9 mouse cellular contexts compared by ENCODE assay signal in the genomic region with DNA sequence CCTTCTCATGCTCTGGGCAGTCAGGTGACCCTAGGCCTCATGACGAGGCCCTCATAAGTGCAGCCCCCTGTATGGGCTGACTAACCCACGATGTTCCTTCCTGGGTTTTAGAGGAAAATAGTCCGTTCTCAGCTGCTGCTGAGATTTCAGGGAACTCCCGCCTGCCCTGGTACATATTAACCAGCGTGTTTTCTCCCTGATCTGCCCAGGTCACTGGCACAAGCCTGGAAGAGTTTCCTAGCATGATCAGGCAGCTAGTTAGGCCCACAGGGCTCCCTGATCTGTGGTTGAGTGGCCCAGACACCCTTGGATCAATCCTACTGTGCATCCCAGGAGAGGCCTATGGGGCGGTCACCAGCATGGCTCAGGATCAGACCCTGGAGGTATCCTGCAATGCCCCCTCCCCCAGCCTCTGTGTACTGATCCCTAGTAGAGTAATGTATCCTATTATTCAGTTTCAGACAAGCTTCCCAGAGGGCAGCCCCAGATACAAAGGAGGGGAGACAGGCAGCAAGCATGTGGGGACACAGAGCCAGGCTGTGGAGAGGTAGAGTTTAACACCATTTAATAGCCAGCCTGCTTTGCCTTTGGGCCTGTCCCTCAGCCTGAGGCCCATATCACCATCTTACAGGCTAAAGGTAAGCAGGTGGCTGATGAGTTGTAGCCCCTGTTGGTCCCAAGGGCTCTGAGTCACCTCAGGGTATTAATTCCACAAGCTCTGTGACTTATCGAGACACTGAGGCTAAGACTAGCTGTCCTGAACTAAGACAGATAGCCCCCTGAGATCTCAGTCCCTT. TPM values are rescaled to one million over a fixed set of nuclear protein-coding genes. Genes with fewer than 3 reads are reported as not detected.
DNase-seq lines count a peak whose midpoint lies in the region; ATAC-seq and TF ChIP-seq lines count a peak whose summit lies in the region.
"Had no signal": no experiment of that assay in that cellular context is flagged by ENCODE, and none has a peak within 500 bp of the region (broad histone marks: within the 10 kb centered on the region; RNA-seq: fewer than 3 reads in every experiment).

No protein-coding gene starts in this region.

- in situ Hi-C loops in Patski (cut with MboI; ENCODE audit: low pct_unique_long_range_greater_than_20kb), result no loop called here

- H3K9ac ChIP-seq in liver, embryonic 11.5 days (ENCODE audit: low read depth, low read length), result 0 out of 2 replicates have a peak overlapping the region, but pooled peaks have one; percentile 16
- H3K9ac ChIP-seq: midbrain, embryonic 12.5 days had no signal

- peaks cover 64% of the 10 kb centered on the region for H3K4me1 ChIP-seq in heart, embryonic 10.5 days
- peaks cover 48% of the 10 kb centered on the region for H3K4me1 ChIP-seq in liver, embryonic 11.5 days (replicated peaks; ENCODE audit: control insufficient read depth, insufficient read depth, low read length)

- no peak for DNase-seq in heart, embryonic 10.5 days (ENCODE audit: low spot score)
- DNase-seq in heart, postnatal 14 days, result no peak
- DNase-seq in Patski (ENCODE audit: low read depth, low spot score), result no peak
- DNase-seq in kidney, adult 11 months, result peak; percentile 82
- no peak for DNase-seq in liver, embryonic 11.5 days (ENCODE audit: low spot score)
- DNase-seq in thymus, postnatal 14 days, result no peak
- no peak for DNase-seq in right cerebral cortex, postnatal 4 days
- no peak for DNase-seq in adrenal gland, postnatal 4 days (ENCODE audit: low spot score in 2 of 2)

- ATAC-seq in Patski, result peak; percentile 18
- no peak for ATAC-seq in liver, embryonic 11.5 days (replicated peaks; ENCODE audit: low FRiP score)

- TF ChIP-seq CTCF in Patski (IDR thresholded peaks at IDR 0.05), result no peak

- intact Hi-C loops in heart, postnatal 14 days (cut with DNase I), result no loop called here

- H3K4me2 ChIP-seq in liver, embryonic 11.5 days, result peak overlapping the region; percentile 10
- H3K4me2 ChIP-seq: midbrain, embryonic 12.5 days had no signal

- no peaks in the 10 kb centered on the region for H3K9me3 ChIP-seq in heart, embryonic 10.5 days
- H3K9me3 ChIP-seq in liver, embryonic 11.5 days (ENCODE audit: control insufficient read depth, low read length), result no peaks in the 10 kb centered on the region
- H3K9me3 ChIP-seq: midbrain, embryonic 12.5 days had no signal

- 78% methylated on average over 7 of the region's 7 CpGs for WGBS in heart, embryonic 10.5 days
- 63% methylated on average over 7 of the region's 7 CpGs for WGBS in liver, embryonic 11.5 days

- POLR2A ChIA-PET in Patski (lab: Charles Lee), result no interaction called here

- peak overlapping the region; percentile 69 for H3K27ac ChIP-seq in heart, embryonic 10.5 days
- H3K27ac ChIP-seq in liver, embryonic 11.5 days (ENCODE audit: low read depth, low read length), result peak overlapping the region; percentile 1; the same call in 1 of the 2 replicates
- H3K27ac ChIP-seq: midbrain, embryonic 12.5 days had no signal

- CTCF ChIA-PET in Patski (lab: Charles Lee), result interaction anchor here (3.0 kb wide), 1 partner anchor 22 kb away, joined by 9 read pairs; no protein-coding TSS in a partner anchor

- no peak overlapping the region for H3K4me3 ChIP-seq in heart, embryonic 10.5 days
- no peak overlapping the region for H3K4me3 ChIP-seq in liver, embryonic 11.5 days (ENCODE audit: low read depth, low read length)
- H3K4me3 ChIP-seq: midbrain, embryonic 12.5 days had no signal

- no peaks in the 10 kb centered on the region for H3K27me3 ChIP-seq in heart, embryonic 10.5 days (ENCODE audit: insufficient read depth, poor library complexity, severe bottlenecking)
- no peaks in the 10 kb centered on the region for H3K27me3 ChIP-seq in Patski
- no peaks in the 10 kb centered on the region for H3K27me3 ChIP-seq in liver, embryonic 11.5 days (replicated peaks; ENCODE audit: control insufficient read depth, insufficient read depth, low read length)

- H3K36me3 ChIP-seq in heart, embryonic 10.5 days, result peaks cover 14% of the 10 kb centered on the region
- peaks cover 6% of the 10 kb centered on the region; the same call in 1 of the 2 replicates for H3K36me3 ChIP-seq in liver, embryonic 11.5 days (ENCODE audit: control insufficient read depth, insufficient read depth, low read length)
- H3K36me3 ChIP-seq: midbrain, embryonic 12.5 days had no signal

RNA-seq across cellular contexts. Expression of gene Ninj1, which starts 3.8 kb away (rescaled TPM):
- 51.3 and 55.3 TPM in 2 replicates for polyA plus RNA-seq in heart, embryonic 10.5 days (2016; fragmentation: Nextera tagmentation; extraction: Ambion mirVana)
- total RNA-seq in heart, postnatal 14 days (2021), result 100 to 1,000 TPM in 1 of 2 experiments, 10 to 100 TPM in 1; 99.0 to 112 TPM
- polyA plus RNA-seq in Patski (2021), result 106 TPM
- 54.2 and 59.8 TPM in 2 replicates for polyA plus RNA-seq in liver, embryonic 11.5 days (2014; fragmentation: Nextera tagmentation; extraction: Ambion mirVana)
- 10 to 100 TPM; 49.0 to 51.9 TPM for total RNA-seq in adrenal gland, postnatal 4 days (2021)

RNA-seq across cellular contexts. Expression of gene Card19, which starts 24.8 kb away (rescaled TPM):
- 52.7 and 64.6 TPM in 2 replicates for polyA plus RNA-seq in heart, embryonic 10.5 days (2016; fragmentation: Nextera tagmentation; extraction: Ambion mirVana)
- 100 to 1,000 TPM; 131 to 138 TPM for total RNA-seq in heart, postnatal 14 days (2021)
- polyA plus RNA-seq in Patski (2021), result 58.9 TPM
- polyA plus RNA-seq in liver, embryonic 11.5 days (2014; fragmentation: Nextera tagmentation; extraction: Ambion mirVana), result 23.1 and 26.2 TPM in 2 replicates
- 10 to 100 TPM; 48.9 to 62.7 TPM for total RNA-seq in adrenal gland, postnatal 4 days (2021)

RNA-seq across cellular contexts. Expression of gene Wnk2, which starts 43.3 kb away (rescaled TPM):
- 0.89 TPM in 2 replicates for polyA plus RNA-seq in heart, embryonic 10.5 days (2016; fragmentation: Nextera tagmentation; extraction: Ambion mirVana)
- total RNA-seq in heart, postnatal 14 days (2021), result 10 to 100 TPM; 40.3 to 60.0 TPM
- polyA plus RNA-seq in Patski (2021), result 1.8 TPM
- 0.34 and 0.45 TPM in 2 replicates for polyA plus RNA-seq in liver, embryonic 11.5 days (2014; fragmentation: Nextera tagmentation; extraction: Ambion mirVana)
- 10 to 100 TPM; 10.1 to 10.5 TPM for total RNA-seq in adrenal gland, postnatal 4 days (2021)

RNA-seq across cellular contexts. Expression of gene Susd3, which starts 57.4 kb away (rescaled TPM):
- polyA plus RNA-seq in heart, embryonic 10.5 days (2016; fragmentation: Nextera tagmentation; extraction: Ambion mirVana), result 0.41 and 1.1 TPM in 2 replicates
- total RNA-seq in heart, postnatal 14 days (2021), result under 1 TPM; 0.33 to 0.49 TPM
- not detected for polyA plus RNA-seq in Patski (2021)
- 4.4 and 5.2 TPM in 2 replicates for polyA plus RNA-seq in liver, embryonic 11.5 days (2014; fragmentation: Nextera tagmentation; extraction: Ambion mirVana)
- 10 to 100 TPM in 1 of 2 experiments, 1 to 10 TPM in 1; 8.2 to 11.3 TPM for total RNA-seq in adrenal gland, postnatal 4 days (2021)
